Mouse (Mus musculus) erythroblast, embryonic 14.5 days (primary cell): ENCODE data around the gene Nol12.

Experiments
- GATA1 ChIP-seq: IDR thresholded peaks from 2 replicates; pipeline ENCODE4 v1.6.1; 2012; ENCODE audit warnings: low read length, inconsistent platforms, mixed read lengths
- TAL1 ChIP-seq: IDR thresholded peaks from 3 replicates; pipeline ENCODE4 v1.6.1; 2012; ENCODE audit warnings: low read length, inconsistent platforms, mixed read lengths

GRCm38 (mm10) chr15:78928539-78928938 lies 6.2 kb upstream of the Nol12 start:
- TF ChIP-seq GATA1 (no peak), TAL1 (no peak)
